Mouse (Mus musculus): ENCODE measurements at regions not wholly inside any gene's neighbourhood (a gene's known extent, or its start where the extent isn't known, plus 50 kb on each side); places are given as distances from the start of the nearest gene placed in this dataset.

- no peak for DNase-seq
These were observed 64.5 kb downstream of the Tfap2c start for GRCm38 (mm10) chr2:172613891-172614391.

GRCm38 (mm10) chr2:172615148-172615547, 65.8 kb downstream of the Tfap2c start:
- no peak for DNase-seq

GRCm38 (mm10) chr2:172615582-172615981, 66.2 kb downstream of the Tfap2c start:
- DNase-seq: no peak

GRCm38 (mm10) chr2:172619168-172619567, 69.8 kb downstream of the Tfap2c start:
- DNase-seq: no peak

GRCm38 (mm10) chr2:172620001-172620400, 70.6 kb downstream of the Tfap2c start:
- DNase-seq: no peak

- no peak for DNase-seq
These were observed 74.3 kb downstream of the Tfap2c start for GRCm38 (mm10) chr2:172623707-172624106.

- DNase-seq: no peak
These were observed 78.2 kb downstream of the Tfap2c start for GRCm38 (mm10) chr2:172627353-172628306.

GRCm38 (mm10) chr2:172630333-172630732, 80.9 kb downstream of the Tfap2c start:
- no peak for DNase-seq

- no peak for DNase-seq
These were observed 93.2 kb downstream of the Tfap2c start for GRCm38 (mm10) chr2:172642616-172643015.

- no peak for DNase-seq
These were observed 94.5 kb downstream of the Tfap2c start for GRCm38 (mm10) chr2:172643860-172644259.

- no peak for DNase-seq
These were observed 95.1 kb downstream of the Tfap2c start for GRCm38 (mm10) chr2:172644451-172644850.

- DNase-seq: no peak
These were observed 98.7 kb downstream of the Tfap2c start for GRCm38 (mm10) chr2:172648072-172648471.

- no peak for DNase-seq
These were observed 111.1 kb downstream of the Tfap2c start for GRCm38 (mm10) chr2:172660479-172660878.

- DNase-seq: no peak
These were observed 111.5 kb downstream of the Tfap2c start for GRCm38 (mm10) chr2:172660916-172661315.

GRCm38 (mm10) chr2:172661418-172661980, 112.1 kb downstream of the Tfap2c start:
- DNase-seq: no peak

GRCm38 (mm10) chr2:172662165-172662564, 112.8 kb downstream of the Tfap2c start:
- DNase-seq: no peak

GRCm38 (mm10) chr2:172663681-172664080, 114.3 kb downstream of the Tfap2c start:
- no peak for DNase-seq

GRCm38 (mm10) chr2:172673081-172673480, 123.7 kb downstream of the Tfap2c start:
- DNase-seq: no peak

GRCm38 (mm10) chr2:172674641-172675040, 125.2 kb downstream of the Tfap2c start:
- no peak for DNase-seq

- no peak for DNase-seq
These were observed 125.7 kb downstream of the Tfap2c start for GRCm38 (mm10) chr2:172675081-172675480.

- no peak for DNase-seq
These were observed 140.8 kb downstream of the Tfap2c start for GRCm38 (mm10) chr2:172690196-172690595.

- no peak for DNase-seq
These were observed 141.7 kb downstream of the Tfap2c start for GRCm38 (mm10) chr2:172690931-172691651.

GRCm38 (mm10) chr2:172698961-172699360, 149.6 kb downstream of the Tfap2c start:
- DNase-seq: no peak
